Mouse (Mus musculus) heart, adult 18-20 months (tissue): Measurements from ENCODE around the gene Flrt3. TPM values are rescaled to one million over a fixed set of nuclear protein-coding genes. Genes with fewer than 3 reads are reported as not detected.

Experiments
- DNase-seq, 2 experiments: peaks; one replicate each; pipeline ENCODE4 v3.0.0; 2021 to 2022; ENCODE audit warnings: mixed read lengths in 1 of 2
- total RNA-seq, 2 experiments: library from RNA; stranded (reverse); gene quantifications; 2 replicates each; pipeline ENCODE4 v1.2.3; 2021

Flrt3 gene
- total RNA-seq, 2 experiments from 2014 or later = 0.07 to 0.59 TPM

- no peak for DNase-seq
These were observed 17.8 kb downstream of the Flrt3 start for GRCm38 (mm10) chr2:140653481-140653880.

- DNase-seq = no peak
These were observed 49.4 kb downstream of the Flrt3 start for GRCm38 (mm10) chr2:140621730-140622337.

- DNase-seq = no peak
These were observed 55.8 kb downstream of the Flrt3 start for GRCm38 (mm10) chr2:140615451-140615850.
